Mouse (Mus musculus) kidney, adult 9 months (tissue): ENCODE measurements around the gene Srebf1.
A peak's percentile ranks its signal among the peaks of the same experiment; 100 is the strongest.

Experiments used
- DNase-seq: peaks from one replicate; pipeline ENCODE4 v3.0.0; 2022

Gene Srebf1

DNA sequence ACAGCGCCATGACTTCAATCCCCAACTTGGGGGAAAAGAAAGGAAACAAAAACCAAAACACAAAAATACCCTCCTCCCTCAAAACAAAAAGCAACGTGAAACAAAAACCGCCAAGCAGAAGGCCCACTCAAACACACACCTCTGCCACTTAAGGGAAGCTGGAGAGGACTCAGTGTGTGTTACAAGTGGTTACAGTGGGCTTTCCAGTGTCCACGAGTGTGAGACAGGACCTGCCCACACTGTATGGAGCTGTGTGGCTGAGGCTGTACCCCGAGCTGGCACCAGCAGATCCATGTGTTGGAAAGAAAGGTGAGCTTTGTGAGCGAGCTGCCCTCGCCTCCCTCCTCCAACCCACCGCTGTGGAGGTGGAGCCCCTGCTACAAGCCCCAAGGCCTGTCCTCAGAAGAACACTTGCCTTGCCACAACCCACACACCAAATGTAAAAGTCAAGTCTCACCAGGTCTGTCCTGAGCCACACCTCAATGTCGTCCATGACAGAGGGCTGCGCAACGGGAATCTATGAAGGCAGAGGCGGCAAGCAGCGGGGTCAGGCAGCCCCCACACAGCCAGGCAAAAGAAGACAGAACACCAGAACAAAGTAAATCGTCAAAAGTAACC is 10.2 kb upstream of the Srebf1 start:
- DNase-seq = no peak

- no peak for DNase-seq
These were observed 9.6 kb upstream of the Srebf1 start for GRCm38 (mm10) chr11:60231951-60232350.

GRCm38 (mm10) chr11:60231326-60231725 is 8.9 kb upstream of the Srebf1 start:
- no peak for DNase-seq

DNA sequence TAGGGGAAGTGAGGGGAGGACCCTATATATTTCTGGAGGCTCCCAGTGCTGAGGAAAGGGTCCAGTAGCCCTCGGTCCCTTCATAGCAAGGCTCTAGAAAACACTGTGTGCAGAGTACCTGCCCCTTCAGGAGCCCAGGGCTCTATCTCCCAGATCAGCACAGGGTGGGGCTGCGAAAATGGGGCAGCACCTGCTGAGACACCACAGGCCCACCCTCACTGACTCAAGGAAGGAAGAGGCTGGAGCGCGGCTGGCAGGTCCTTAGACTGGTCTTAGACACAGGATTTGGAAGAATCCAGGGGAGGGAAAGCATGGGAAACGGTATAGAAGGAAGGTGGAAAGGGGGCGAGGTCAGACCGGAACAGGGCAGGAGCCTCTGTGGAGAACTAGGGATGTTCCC is 8.1 kb upstream of the Srebf1 start:
- DNase-seq = no peak

DNA sequence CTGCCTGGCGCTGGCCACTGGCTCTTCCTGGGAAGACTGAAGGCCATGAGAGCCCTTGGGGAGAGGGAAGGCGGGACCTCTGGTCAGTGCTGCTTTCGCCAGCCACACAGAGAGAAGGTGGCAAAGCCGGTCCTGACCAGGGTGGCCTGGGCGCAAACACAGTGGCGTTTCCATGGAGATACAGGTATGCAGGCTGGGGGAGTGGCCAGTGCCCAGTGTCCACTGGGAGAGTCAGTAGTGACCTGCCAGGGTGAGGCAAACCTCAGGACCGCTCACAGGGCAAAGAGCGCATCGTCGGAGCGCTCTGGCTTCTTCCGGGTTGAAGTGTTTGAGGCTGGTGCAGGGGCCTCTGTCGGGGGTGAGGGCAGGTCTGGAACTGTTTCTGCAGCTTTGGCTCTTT is 7.4 kb upstream of the Srebf1 start:
- DNase-seq = peak; percentile 70

DNA sequence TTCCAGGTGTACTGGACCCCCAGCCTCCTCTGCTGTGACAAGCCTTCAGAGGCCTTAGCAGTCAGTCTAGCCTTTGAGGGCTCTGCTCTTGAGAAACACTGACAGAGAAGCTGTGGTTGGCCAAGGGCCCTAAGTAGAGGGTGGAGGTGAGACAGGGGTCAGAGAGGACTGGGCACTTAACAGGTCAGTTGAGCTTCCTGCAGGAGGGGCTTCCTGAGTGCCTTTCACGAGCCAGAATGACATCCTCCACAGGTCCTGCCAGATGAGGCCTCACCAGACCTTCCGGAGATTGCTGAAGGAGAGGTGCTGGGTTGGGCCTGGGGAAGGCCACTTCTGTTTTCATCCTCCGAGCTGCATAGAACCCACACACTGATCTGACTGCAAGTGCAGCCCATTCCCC is 6.1 kb upstream of the Srebf1 start:
- no peak for DNase-seq

GRCm38 (mm10) chr11:60225874-60226273 is 3.5 kb upstream of the Srebf1 start:
- DNase-seq = no peak

- peak; percentile 36 for DNase-seq
These were observed 2.3 kb upstream of the Srebf1 start for GRCm38 (mm10) chr11:60224676-60225075.

GRCm38 (mm10) chr11:60222085-60222468 is 304 bp downstream of the Srebf1 start:
- no peak for DNase-seq

DNA sequence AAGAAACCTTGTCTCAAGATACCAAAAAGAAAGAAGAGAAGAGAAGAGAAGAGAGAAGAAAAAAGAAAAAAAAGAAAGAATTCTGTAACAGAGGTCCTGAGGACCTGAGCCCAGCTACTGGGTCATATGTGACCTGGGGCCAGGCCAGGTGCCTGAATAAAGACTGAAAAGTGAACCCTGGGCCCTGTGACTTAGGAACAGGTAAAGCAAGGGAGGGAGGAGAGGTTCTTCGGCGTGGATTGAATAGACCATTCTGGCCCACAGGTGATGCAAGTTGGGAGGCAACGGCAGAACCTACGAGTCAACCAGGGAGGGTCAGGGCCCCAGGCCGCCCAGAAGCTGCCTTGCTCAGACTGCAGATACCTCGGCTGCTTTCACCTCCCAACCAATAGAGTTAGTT is 956 bp downstream of the Srebf1 start:
- no peak for DNase-seq

- DNase-seq = peak; percentile 96
These were observed 2.0 kb downstream of the Srebf1 start for GRCm38 (mm10) chr11:60220291-60220804.

- no peak for DNase-seq
These were observed 2.8 kb downstream of the Srebf1 start for GRCm38 (mm10) chr11:60219609-60220008.

GRCm38 (mm10) chr11:60217467-60217866 is 4.9 kb downstream of the Srebf1 start:
- no peak for DNase-seq

GRCm38 (mm10) chr11:60216671-60217070 is 5.7 kb downstream of the Srebf1 start:
- peak; percentile 34 for DNase-seq

- DNase-seq = no peak
These were observed 9.1 kb downstream of the Srebf1 start for GRCm38 (mm10) chr11:60213266-60213665.

DNA sequence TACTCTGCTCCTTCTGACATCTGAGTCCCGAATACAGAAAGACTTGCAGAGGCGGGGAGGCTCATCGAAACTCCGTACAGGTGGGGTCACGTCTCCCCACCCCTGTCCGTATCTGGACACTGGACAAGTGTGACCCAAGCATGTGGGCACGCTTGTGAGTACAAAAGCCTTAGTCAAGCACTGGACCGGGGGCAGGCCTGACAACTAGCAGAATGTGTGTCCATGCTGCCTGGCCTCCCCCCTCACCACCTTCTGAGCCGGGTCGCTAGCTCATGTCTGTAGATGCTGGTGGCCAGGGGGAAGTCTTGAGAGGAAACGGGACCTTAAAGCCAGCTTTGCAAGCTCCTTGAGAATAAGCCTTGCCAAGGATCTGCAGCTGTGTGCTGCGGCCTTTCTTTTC is 10.6 kb downstream of the Srebf1 start:
- DNase-seq = no peak

- DNase-seq = peak; percentile 20
These were observed 11.2 kb downstream of the Srebf1 start for GRCm38 (mm10) chr11:60211152-60211551.

- DNase-seq = peak; percentile 96
These were observed 12.1 kb downstream of the Srebf1 start for GRCm38 (mm10) chr11:60210305-60210724.

GRCm38 (mm10) chr11:60209933-60210249 is 12.5 kb downstream of the Srebf1 start:
- no peak for DNase-seq

- DNase-seq = peak; percentile 84
These were observed 13.0 kb downstream of the Srebf1 start for GRCm38 (mm10) chr11:60209217-60209932.

- no peak for DNase-seq
These were observed 13.7 kb downstream of the Srebf1 start for GRCm38 (mm10) chr11:60208712-60209111.

DNA sequence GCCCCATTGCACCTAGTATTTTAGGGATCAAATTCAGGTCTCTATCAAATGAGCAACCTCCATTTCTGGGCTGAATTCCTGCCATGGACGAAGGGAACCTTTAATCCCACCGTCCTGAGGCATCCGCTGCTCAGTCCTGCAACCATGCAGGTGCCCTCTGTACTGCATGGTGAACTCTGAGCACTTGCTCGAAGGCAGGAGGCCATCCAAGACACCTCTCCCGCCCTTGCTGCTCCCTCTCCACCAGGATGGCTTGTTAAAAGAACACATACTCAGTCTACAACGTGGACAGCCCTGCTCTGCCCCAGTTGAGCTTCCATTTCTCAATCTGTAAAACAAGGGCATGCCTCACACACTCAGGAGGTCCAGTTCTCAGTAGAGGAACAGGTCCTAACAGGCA is 14.2 kb downstream of the Srebf1 start:
- peak; percentile 60 for DNase-seq

GRCm38 (mm10) chr11:60206207-60206606 is 16.2 kb downstream of the Srebf1 start:
- no peak for DNase-seq

DNA sequence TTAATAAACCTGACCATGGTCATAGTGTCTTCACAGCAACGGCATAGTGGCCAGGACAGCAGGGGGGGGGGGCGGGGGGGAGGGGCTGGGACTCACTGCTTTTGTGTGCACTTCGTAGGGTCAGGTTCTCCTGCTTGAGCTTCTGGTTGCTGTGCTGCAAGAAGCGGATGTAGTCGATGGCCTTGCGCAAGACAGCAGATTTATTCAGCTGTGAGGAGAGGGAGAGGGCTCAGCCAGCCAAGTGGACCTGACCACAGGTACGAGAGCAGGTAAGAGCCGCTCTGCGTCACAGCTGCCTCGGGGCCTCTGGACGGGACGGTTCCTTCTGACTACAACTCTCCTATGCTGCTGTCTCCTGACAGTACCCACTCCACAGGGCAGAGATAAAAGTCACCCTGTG is 17.4 kb downstream of the Srebf1 start:
- DNase-seq = no peak
